Mouse (Mus musculus) neural tube, embryonic 12.5 days (tissue): ENCODE measurements around the gene Nr2e3. TPM values are rescaled to one million over a fixed set of nuclear protein-coding genes. Genes with fewer than 3 reads are reported as not detected.

Experiments
- ATAC-seq: fragments of 200-750 bp; cut with Nextera tagmentation; 2 replicates; pipeline ENCODE4 v1.8.0; 2017; ENCODE audit warnings: low read depth, mild to moderate bottlenecking, moderate TSS enrichment, moderate library complexity; ENCODE audit not compliant: low FRiP score
- H3K27ac ChIP-seq: fragments of 300-500 bp; sonication (generic); 2 replicates; pipeline ENCODE4 v1.5.1; 2016
- H3K27me3 ChIP-seq: fragments of 300-500 bp; sonication (generic); replicated peaks from 2 replicates; pipeline ENCODE4 v1.6.1; 2016; ENCODE audit warnings: mild to moderate bottlenecking
- H3K36me3 ChIP-seq: fragments of 300-500 bp; sonication (generic); 2 replicates; pipeline ENCODE4 v1.6.1; 2016; ENCODE audit warnings: mild to moderate bottlenecking
- H3K4me1 ChIP-seq: fragments of 300-500 bp; sonication (generic); 2 replicates; pipeline ENCODE4 v1.6.1; 2016
- H3K4me2 ChIP-seq: fragments of 300-500 bp; sonication (generic); replicated peaks from 2 replicates; pipeline ENCODE4 v1.6.1; 2016; ENCODE audit warnings: mild to moderate bottlenecking
- H3K4me3 ChIP-seq: fragments of 300-500 bp; sonication (generic); 2 replicates; pipeline ENCODE4 v1.5.1; 2016
- H3K9ac ChIP-seq: fragments of 300-500 bp; sonication (generic); 2 replicates; pipeline ENCODE4 v1.6.1; 2016; ENCODE audit warnings: mild to moderate bottlenecking
- H3K9me3 ChIP-seq: fragments of 300-500 bp; sonication (generic); 2 replicates; pipeline ENCODE4 v1.6.1; 2016; ENCODE audit warnings: mild to moderate bottlenecking
- WGBS: fragments of 180-500 bp; shearing (Covaris S2); methylation state at CpG from one replicate; pipeline ENCODE4 v1.1.7; 2016; 5-methylcytosine and 5-hydroxymethylcytosine counted together
- polyA plus RNA-seq: library from polyadenylated mRNA; unstranded; fragments of >200 nt; fragmentation: Nextera tagmentation; extraction: Ambion mirVana; gene quantifications from 2 replicates; pipeline ENCODE4 v1.2.1, GENCODE M21; 2016

Gene Nr2e3
- polyA plus RNA-seq, 1 experiment from 2014 or later, result 0.10 TPM

DNA sequence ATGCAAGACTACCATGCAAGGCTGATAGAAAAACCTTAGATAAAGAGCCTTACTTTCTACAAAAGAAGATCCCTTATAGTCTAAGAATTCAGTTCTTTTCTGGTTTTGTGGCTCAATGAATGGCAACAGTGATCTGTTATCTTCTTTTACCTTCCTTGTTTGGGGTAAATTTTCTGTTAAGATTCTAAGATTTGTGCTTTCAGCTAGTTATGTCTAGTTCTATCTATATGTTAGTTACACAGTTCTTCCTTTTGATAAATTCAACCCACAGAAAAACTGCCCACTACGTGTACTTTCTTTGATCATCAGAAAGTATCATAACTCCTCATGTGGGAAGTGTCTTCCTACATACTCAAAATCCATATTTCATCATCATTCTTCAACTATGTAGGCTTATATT is 45.7 kb downstream of the Nr2e3 start:
- Histone ChIP-seq H3K4me2 (no peak overlapping the region), H3K36me3 (peaks cover 1% of the 10 kb centered on the region), H3K9me3 (no peaks in the 10 kb centered on the region), H3K9ac (no peak overlapping the region), H3K27ac (no peak overlapping the region), H3K27me3 (no peaks in the 10 kb centered on the region), H3K4me3 (no peak overlapping the region), H3K4me1 (no peaks in the 10 kb centered on the region)
- 93% methylated on average over 1 of the region's 1 CpGs for WGBS
- no peak for ATAC-seq

DNA sequence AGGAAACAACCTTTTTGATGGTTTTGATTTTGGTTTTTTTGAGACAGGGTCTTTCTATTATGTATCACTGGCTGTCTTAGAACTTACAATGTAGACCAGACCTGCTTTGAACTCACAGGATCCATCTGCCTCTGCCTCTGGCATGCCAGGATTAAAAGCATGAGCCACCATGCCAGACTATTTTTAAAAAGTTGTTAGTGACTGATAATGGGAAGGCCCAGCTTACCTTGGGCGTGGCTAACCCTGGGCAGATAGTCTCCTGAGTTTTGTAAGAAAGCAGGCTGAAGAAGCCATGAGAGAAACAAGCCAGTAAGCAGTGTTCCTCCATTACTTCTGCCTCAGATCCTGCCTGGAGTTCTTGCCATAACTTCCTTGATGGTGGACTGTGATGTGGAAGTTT is 57.1 kb downstream of the Nr2e3 start:
- WGBS, result 91% methylated on average over 1 of the region's 1 CpGs
- no peak overlapping the region for H3K4me3 ChIP-seq

More for the DNA sequence above, 57.1 kb downstream of the Nr2e3 start:
- Histone ChIP-seq H3K27me3 (no peaks in the 10 kb centered on the region), H3K4me1 (no peaks in the 10 kb centered on the region), H3K36me3 (peaks cover 28% of the 10 kb centered on the region), H3K27ac (no peak overlapping the region), H3K9me3 (no peaks in the 10 kb centered on the region), H3K9ac (no peak overlapping the region), H3K4me2 (no peak overlapping the region)
- ATAC-seq, result no peak

Other genes starting within 250 kb of the Nr2e3 start
- 16.5 and 17.7 TPM in 2 replicates for gene Senp8, start 209.9 kb downstream of the Nr2e3 start, polyA plus RNA-seq
- gene Myo9a, start 209.8 kb downstream of the Nr2e3 start, polyA plus RNA-seq, result 20.8 and 21.6 TPM in 2 replicates